Mouse (Mus musculus) spleen, adult 2 months (tissue): ENCODE measurements around the gene Osm.

ENCODE experiments used
- CTCF ChIP-seq: fragments of 200-500 bp; IDR thresholded peaks from 2 replicates; pipeline ENCODE4 v1.5.1; 2011; ENCODE audit warnings: mild to moderate bottlenecking, inconsistent platforms; ENCODE audit not compliant: insufficient read depth, insufficient read length, insufficient replicate concordance; ENCODE audit errors: extremely low read depth
- POLR2A ChIP-seq: fragments of 200-500 bp; IDR thresholded peaks from 2 replicates; pipeline ENCODE4 v1.6.1; 2011; ENCODE audit warnings: low read depth, low read length, inconsistent platforms

DNA sequence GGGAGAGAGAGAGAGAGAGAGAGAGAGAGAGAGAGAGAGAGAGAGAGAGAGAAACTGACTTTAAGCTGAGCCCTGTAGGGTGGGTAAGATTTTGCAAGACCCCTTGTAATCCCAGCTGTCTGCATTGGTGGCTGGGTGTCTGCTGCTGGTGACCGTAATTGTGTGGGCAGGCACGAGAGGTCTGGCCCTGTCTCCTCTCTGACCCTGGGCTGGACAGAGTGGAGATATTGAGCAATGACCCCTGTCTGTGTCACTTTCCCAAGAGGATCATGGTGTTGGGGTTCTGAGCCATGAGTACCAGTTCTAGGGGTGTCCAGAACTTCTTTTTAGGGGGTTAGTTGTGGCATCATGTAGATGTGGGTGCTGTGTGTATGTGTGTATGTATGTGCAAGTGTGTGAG, 12.0 kb upstream of the Osm start:
- TF ChIP-seq CTCF (no peak), POLR2A (no peak)
